Mouse (Mus musculus): ENCODE measurements at regions not wholly inside any gene's neighbourhood (a gene's known extent, or its start where the extent isn't known, plus 50 kb on each side); places are given as distances from the start of the nearest gene placed in this dataset.

- Histone ChIP-seq H3K79me2 (ENCODE audit: control insufficient read depth, insufficient read depth, low read length, poor library complexity) (no peaks in the 10 kb centered on the region), H3K9ac (ENCODE audit: control insufficient read depth, low read depth, low read length, poor library complexity, severe bottlenecking) (no peak overlapping the region), H3K27me3 (ENCODE audit: control insufficient read depth in 1 of 2, insufficient read depth in 2 of 2, low read length in 2 of 2) (no peaks in the 10 kb centered on the region), H3K4me3 (ENCODE audit: control insufficient read depth in 1 of 2, insufficient read depth in 1 of 2, low read depth in 2 of 2, low read length in 2 of 2) (no peak overlapping the region), H3K36me3 (ENCODE audit: control insufficient read depth in 1 of 2, insufficient read depth in 2 of 2, low read length in 2 of 2) (no peaks in the 10 kb centered on the region), H3K4me1 (ENCODE audit: control insufficient read depth in 1 of 2, insufficient read depth in 2 of 2, low read length in 2 of 2) (no peaks in the 10 kb centered on the region), H3K27ac (ENCODE audit: control insufficient read depth, low read depth, low read length) (no peak overlapping the region), H3K9me3 (replicated peaks; ENCODE audit: insufficient read depth, low read length) (no peaks in the 10 kb centered on the region)
- DNase-seq (ENCODE audit: low read depth, low spot score) = no peak
- TF ChIP-seq TCF12 (IDR thresholded peaks at IDR 0.05; ENCODE audit: low read depth, low read length) (no peak), KAT2A (conservative IDR thresholded peaks at IDR 0.05; ENCODE audit: low read depth, low read length) (no peak), ZMIZ1 (IDR thresholded peaks at IDR 0.05; ENCODE audit: low read depth, low read length) (no peak), TAL1 (IDR thresholded peaks at IDR 0.05; ENCODE audit: low read length) (no peak), EP300 (IDR thresholded peaks at IDR 0.05; ENCODE audit: low read depth in 1 of 2, low read length in 2 of 2) (no peak), USF2 (IDR thresholded peaks at IDR 0.05; ENCODE audit: borderline replicate concordance in 1 of 2, insufficient read depth in 1 of 2, low read depth in 1 of 2, low read length in 2 of 2) (no peak), CHD2 (IDR thresholded peaks at IDR 0.05; ENCODE audit: low read length) (no peak), MAZ (IDR thresholded peaks at IDR 0.05; ENCODE audit: low read depth, low read length) (no peak), TBP (IDR thresholded peaks at IDR 0.05; ENCODE audit: low read depth, low read length) (no peak), E2F4 (IDR thresholded peaks at IDR 0.05; ENCODE audit: borderline replicate concordance, low read depth, low read length) (no peak), ETS1 (IDR thresholded peaks at IDR 0.05; ENCODE audit: low read depth, low read length) (no peak), ZKSCAN1 (IDR thresholded peaks at IDR 0.05; ENCODE audit: low read depth, low read length) (no peak)
These were observed 115.6 kb upstream of the Eef2kmt start for GRCm38 (mm10) chr16:5371175-5371893.

- Histone ChIP-seq H3K4me1 (ENCODE audit: control insufficient read depth in 1 of 2, insufficient read depth in 2 of 2, low read length in 2 of 2) (no peaks in the 10 kb centered on the region), H3K9ac (ENCODE audit: control insufficient read depth, low read depth, low read length, poor library complexity, severe bottlenecking) (no peak overlapping the region), H3K4me3 (ENCODE audit: control insufficient read depth in 1 of 2, insufficient read depth in 1 of 2, low read depth in 2 of 2, low read length in 2 of 2) (no peak overlapping the region), H3K36me3 (ENCODE audit: control insufficient read depth in 1 of 2, insufficient read depth in 2 of 2, low read length in 2 of 2) (no peaks in the 10 kb centered on the region), H3K9me3 (replicated peaks; ENCODE audit: insufficient read depth, low read length) (no peaks in the 10 kb centered on the region), H3K79me2 (ENCODE audit: control insufficient read depth, insufficient read depth, low read length, poor library complexity) (no peaks in the 10 kb centered on the region), H3K27ac (ENCODE audit: control insufficient read depth, low read depth, low read length) (no peak overlapping the region), H3K27me3 (ENCODE audit: control insufficient read depth in 1 of 2, insufficient read depth in 2 of 2, low read length in 2 of 2) (no peaks in the 10 kb centered on the region)
- TF ChIP-seq NRF1 (IDR thresholded peaks at IDR 0.05; ENCODE audit: insufficient read depth, low read depth, low read length, poor library complexity, severe bottlenecking) = no peak
- TF ChIP-seq NELFE (IDR thresholded peaks at IDR 0.05; ENCODE audit: low read depth, low read length) = no peak
- TF ChIP-seq USF2 (IDR thresholded peaks at IDR 0.05; ENCODE audit: borderline replicate concordance in 1 of 2, insufficient read depth in 1 of 2, low read depth in 1 of 2, low read length in 2 of 2) = no peak
- TF ChIP-seq HCFC1 (IDR thresholded peaks at IDR 0.05; ENCODE audit: low read depth, low read length) = no peak
- no peak for TF ChIP-seq GATA1 (IDR thresholded peaks at IDR 0.05; ENCODE audit: low read depth, low read length)
- TF ChIP-seq MYB (IDR thresholded peaks at IDR 0.05; ENCODE audit: low read depth, low read length) = no peak
- TF ChIP-seq ZKSCAN1 (IDR thresholded peaks at IDR 0.05; ENCODE audit: low read depth, low read length) = no peak
- TF ChIP-seq RCOR1 (IDR thresholded peaks at IDR 0.05; ENCODE audit: low read depth, low read length) = no peak
- TF ChIP-seq GABPA (IDR thresholded peaks at IDR 0.05; ENCODE audit: low read depth, low read length) = no peak
- no peak for TF ChIP-seq EP300 (IDR thresholded peaks at IDR 0.05; ENCODE audit: low read depth in 1 of 2, low read length in 2 of 2)
- no peak for TF ChIP-seq CTCF (IDR thresholded peaks at IDR 0.05 in 2 of 3, conservative IDR thresholded peaks at IDR 0.05 in 1 of 3; ENCODE audit: control insufficient read depth in 1 of 3, insufficient read depth in 1 of 3, low read depth in 2 of 3, low read length in 3 of 3, poor library complexity in 1 of 3, severe bottlenecking in 1 of 3)
- no peak for TF ChIP-seq ZMIZ1 (IDR thresholded peaks at IDR 0.05; ENCODE audit: low read depth, low read length)
- TF ChIP-seq TCF12 (IDR thresholded peaks at IDR 0.05; ENCODE audit: low read depth, low read length) = no peak
- TF ChIP-seq POLR2A (IDR thresholded peaks at IDR 0.05; ENCODE audit: control insufficient read depth in 1 of 2, insufficient read depth in 1 of 2, low read depth in 1 of 2, low read length in 2 of 2, poor library complexity in 1 of 2) = no peak
- TF ChIP-seq E2F4 (IDR thresholded peaks at IDR 0.05; ENCODE audit: borderline replicate concordance, low read depth, low read length) = no peak
- DNase-seq (ENCODE audit: low read depth, low spot score) = no peak
These were observed 114.7 kb upstream of the Eef2kmt start for GRCm38 (mm10) chr16:5370496-5370895.
